Mouse (Mus musculus): ENCODE measurements around the gene Nab2. TPM values are rescaled to one million over a fixed set of nuclear protein-coding genes. Genes with fewer than 3 reads are reported as not detected.
A peak's percentile ranks its signal among the peaks of the same experiment; 100 is the strongest.

Gene Nab2
- polyA plus RNA-seq, 1 experiment: 40.3 TPM

DNA sequence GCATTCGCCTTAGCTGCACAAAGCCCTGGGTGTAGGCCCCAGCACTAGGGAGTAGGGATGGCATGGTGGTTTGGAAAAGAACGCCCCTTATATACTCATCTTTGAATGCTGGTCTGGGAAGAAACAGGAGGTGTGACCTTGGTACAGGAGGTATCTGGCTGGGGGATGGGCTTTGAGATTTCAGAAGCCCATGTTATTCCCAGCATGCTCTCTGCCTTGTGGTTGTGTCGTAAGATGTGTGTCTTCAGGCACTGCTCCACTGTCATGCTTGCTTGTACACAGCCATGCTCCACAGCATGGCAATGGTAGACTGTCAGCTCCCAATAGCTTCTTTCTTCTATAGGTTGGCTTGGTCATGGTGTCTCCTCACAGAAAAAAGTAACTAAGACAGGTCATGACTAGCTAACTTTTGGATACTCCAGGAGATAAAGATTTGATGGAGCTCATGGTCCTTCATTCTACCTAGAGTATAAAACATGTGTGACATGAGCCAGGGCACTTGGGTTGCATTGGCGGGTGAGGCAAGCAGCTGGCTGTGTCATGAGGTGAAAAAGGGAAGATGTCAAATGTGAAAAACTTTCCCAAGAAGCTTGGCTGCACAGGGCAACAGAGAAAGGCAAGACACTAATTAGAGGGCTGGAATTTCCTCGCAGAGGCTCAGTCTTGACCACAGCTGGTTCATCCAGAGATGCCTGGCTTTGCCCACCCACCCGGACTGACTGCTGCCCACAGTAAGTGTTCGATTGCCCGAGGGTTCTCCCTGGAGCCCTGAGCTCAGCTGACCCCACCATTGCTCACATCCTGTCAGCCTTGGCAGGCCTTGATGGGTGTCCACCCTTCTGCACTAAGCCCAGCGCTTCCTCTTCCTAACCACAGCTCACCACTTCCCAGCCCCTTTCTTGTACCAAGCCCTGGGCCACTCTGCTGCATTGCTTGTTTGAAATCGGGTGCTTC is 36.8 kb downstream of the Nab2 start:
- H3K27ac ChIP-seq (ENCODE audit: insufficient read depth, low read length): no peak overlapping the region
- no peaks in the 10 kb centered on the region for H3K4me1 ChIP-seq (ENCODE audit: control insufficient read depth, insufficient read depth, low read length)
- H3K4me3 ChIP-seq (ENCODE audit: insufficient read depth, low read length): no peak overlapping the region
- no peak for TF ChIP-seq POLR2A (IDR thresholded peaks at IDR 0.05; ENCODE audit: extremely low read depth, insufficient read depth, low read length)
- no peak for TF ChIP-seq CTCF (IDR thresholded peaks at IDR 0.05; ENCODE audit: extremely low read depth, insufficient read depth, low read length)

- no peak overlapping the region for H3K4me3 ChIP-seq (ENCODE audit: insufficient read depth, low read length)
- no peak for TF ChIP-seq POLR2A (IDR thresholded peaks at IDR 0.05; ENCODE audit: extremely low read depth, insufficient read depth, low read length)
- TF ChIP-seq CTCF (IDR thresholded peaks at IDR 0.05; ENCODE audit: extremely low read depth, insufficient read depth, low read length): peak; percentile 51
- no peaks in the 10 kb centered on the region for H3K4me1 ChIP-seq (ENCODE audit: control insufficient read depth, insufficient read depth, low read length)
- H3K27ac ChIP-seq (ENCODE audit: insufficient read depth, low read length): no peak overlapping the region
Observed at GRCm38 (mm10) chr10:127626433-127626832, 41.9 kb downstream of the Nab2 start.

DNA sequence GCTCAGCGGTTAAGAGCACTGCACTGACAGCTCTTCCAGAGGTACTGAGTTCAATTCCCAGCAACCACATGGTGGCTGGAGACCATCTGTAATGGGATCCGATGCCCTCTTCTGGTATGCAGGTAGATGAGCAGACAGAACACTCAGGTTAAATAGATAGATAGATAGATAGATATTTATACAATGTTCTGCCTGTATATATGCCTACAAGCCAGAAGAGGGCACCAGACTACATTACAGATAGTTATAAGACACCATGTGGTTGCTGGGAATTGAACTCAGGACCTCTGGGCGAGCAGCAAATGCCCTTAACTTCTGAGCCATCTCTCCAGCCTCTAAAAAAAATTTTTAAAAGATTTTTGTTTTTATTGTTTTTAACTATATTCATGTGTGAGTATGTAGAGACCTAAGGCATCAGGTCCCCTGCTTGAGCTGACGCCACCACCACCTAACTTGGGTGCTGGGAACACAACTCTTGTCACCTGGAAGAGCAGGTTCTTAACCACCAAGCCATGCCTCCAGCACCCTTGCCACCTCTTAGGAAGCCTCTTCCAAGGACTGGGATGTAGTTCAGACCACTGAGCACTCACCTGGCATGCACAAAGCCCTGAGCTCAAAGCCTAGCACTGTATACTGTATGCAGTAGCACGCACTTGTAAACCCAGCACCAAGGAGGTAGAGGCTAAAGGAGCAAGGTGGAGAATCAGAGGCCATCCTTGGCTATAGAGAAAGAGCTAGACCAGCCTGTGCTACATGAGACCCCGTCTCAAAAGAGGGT is 44.7 kb downstream of the Nab2 start:
- Histone ChIP-seq H3K4me1 (ENCODE audit: control insufficient read depth, insufficient read depth, low read length) (no peaks in the 10 kb centered on the region), H3K27ac (ENCODE audit: insufficient read depth, low read length) (no peak overlapping the region), H3K4me3 (ENCODE audit: insufficient read depth, low read length) (no peak overlapping the region)
- TF ChIP-seq POLR2A (IDR thresholded peaks at IDR 0.05; ENCODE audit: extremely low read depth, insufficient read depth, low read length): no peak
- no peak for TF ChIP-seq CTCF (IDR thresholded peaks at IDR 0.05; ENCODE audit: extremely low read depth, insufficient read depth, low read length)

DNA sequence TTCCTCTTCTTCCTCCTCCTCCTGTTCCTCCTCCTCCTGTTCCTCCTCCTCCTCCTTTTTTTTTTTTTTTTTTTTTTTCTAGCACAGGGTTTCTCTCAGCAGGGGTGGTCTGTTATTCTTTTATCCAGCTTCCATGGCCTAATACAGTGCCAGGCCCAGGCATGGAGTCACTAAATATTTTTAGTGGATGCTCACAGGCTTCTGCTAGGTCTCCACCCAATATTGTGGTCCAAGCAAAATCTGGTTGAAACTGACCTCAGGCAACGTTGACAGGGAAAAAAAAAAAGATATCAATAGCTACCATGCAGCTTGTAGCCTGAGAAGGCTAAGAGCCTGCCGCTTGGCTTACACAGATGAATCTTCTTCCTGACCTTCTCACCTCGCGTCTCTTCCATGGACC is 45.7 kb downstream of the Nab2 start:
- peaks cover 3% of the 10 kb centered on the region; the same call in 1 of the 2 replicates for H3K4me1 ChIP-seq (ENCODE audit: control insufficient read depth, insufficient read depth, low read length)
- no peak overlapping the region for H3K4me3 ChIP-seq (ENCODE audit: insufficient read depth, low read length)
- no peak for TF ChIP-seq POLR2A (IDR thresholded peaks at IDR 0.05; ENCODE audit: extremely low read depth, insufficient read depth, low read length)
- no peak for TF ChIP-seq CTCF (IDR thresholded peaks at IDR 0.05; ENCODE audit: extremely low read depth, insufficient read depth, low read length)
- H3K27ac ChIP-seq (ENCODE audit: insufficient read depth, low read length): no peak overlapping the region

DNA sequence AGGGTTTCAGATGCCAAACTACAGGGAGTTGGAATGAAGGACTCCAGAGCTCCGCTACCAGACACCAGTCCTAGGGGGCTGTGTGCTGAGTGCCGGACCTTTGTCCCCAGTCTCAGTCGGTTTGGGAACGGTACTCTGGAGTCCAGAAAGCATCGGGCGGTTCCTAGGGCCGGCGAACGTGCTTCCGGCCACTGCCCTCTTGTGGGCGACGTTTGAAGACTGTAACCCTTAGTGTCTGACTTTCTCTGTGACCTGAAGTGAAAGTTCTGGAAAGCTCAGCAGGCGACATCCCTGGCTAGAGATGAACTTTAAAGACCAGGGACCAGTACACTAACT is 46.3 kb downstream of the Nab2 start:
- H3K4me1 ChIP-seq (ENCODE audit: control insufficient read depth, insufficient read depth, low read length): peaks cover 6% of the 10 kb centered on the region; the same call in 1 of the 2 replicates
- TF ChIP-seq CTCF (IDR thresholded peaks at IDR 0.05; ENCODE audit: extremely low read depth, insufficient read depth, low read length): peak; percentile 18; the same call in 1 of the 2 replicates
- no peak for TF ChIP-seq POLR2A (IDR thresholded peaks at IDR 0.05; ENCODE audit: extremely low read depth, insufficient read depth, low read length)
- H3K27ac ChIP-seq (ENCODE audit: insufficient read depth, low read length): peak overlapping the region; percentile 69
- H3K4me3 ChIP-seq (ENCODE audit: insufficient read depth, low read length): peak overlapping the region; percentile 73

DNA sequence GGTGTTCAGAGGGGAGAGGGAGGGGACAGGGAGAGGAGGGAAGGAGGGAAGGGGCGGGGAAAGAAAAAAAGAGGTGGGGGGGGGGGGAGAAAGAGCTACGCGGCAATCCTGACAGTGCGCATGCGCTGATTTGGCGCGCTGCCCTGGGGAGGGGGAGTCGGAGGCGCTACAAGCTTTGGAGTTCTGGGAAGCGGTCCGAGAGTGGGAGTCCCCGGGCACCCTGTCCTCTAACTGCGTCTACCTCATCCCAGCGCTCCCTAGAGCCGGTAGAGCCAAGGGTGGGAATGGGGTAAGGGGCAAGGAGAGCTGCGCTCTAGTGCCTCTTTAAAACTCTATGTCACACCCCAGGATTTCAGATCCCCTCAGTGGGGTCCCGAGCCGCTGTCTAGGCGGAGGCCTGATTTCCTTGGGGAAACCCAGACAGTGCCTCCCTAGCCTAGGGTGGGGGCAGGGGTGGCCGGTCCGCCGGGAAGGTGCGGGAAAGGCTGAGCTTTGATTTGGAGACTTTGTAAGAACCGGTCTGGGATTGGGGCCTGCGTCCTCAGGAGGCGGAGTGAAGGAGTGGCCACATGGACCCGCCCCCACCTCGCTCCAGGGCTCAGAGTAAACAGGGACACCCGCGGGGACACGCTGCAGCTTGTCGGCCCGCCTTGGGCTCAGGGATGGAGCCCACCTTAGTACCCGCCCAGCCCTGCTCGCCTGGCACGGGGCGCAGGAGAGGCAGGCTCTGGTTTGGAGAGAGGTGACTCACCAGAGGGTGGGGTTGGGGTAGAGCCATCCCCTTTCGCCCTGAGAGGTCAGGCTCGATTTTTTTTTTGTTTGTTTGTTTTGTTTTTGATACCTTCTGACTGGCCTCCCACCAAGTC is 46.9 kb downstream of the Nab2 start:
- Histone ChIP-seq H3K27ac (ENCODE audit: insufficient read depth, low read length) (peak overlapping the region; percentile 95), H3K4me3 (ENCODE audit: insufficient read depth, low read length) (peak overlapping the region; percentile 73), H3K4me1 (ENCODE audit: control insufficient read depth, insufficient read depth, low read length) (peaks cover 6% of the 10 kb centered on the region; the same call in 1 of the 2 replicates)
- TF ChIP-seq CTCF (IDR thresholded peaks at IDR 0.05; ENCODE audit: extremely low read depth, insufficient read depth, low read length) (no peak), POLR2A (IDR thresholded peaks at IDR 0.05; ENCODE audit: extremely low read depth, insufficient read depth, low read length) (peak; percentile 40)

DNA sequence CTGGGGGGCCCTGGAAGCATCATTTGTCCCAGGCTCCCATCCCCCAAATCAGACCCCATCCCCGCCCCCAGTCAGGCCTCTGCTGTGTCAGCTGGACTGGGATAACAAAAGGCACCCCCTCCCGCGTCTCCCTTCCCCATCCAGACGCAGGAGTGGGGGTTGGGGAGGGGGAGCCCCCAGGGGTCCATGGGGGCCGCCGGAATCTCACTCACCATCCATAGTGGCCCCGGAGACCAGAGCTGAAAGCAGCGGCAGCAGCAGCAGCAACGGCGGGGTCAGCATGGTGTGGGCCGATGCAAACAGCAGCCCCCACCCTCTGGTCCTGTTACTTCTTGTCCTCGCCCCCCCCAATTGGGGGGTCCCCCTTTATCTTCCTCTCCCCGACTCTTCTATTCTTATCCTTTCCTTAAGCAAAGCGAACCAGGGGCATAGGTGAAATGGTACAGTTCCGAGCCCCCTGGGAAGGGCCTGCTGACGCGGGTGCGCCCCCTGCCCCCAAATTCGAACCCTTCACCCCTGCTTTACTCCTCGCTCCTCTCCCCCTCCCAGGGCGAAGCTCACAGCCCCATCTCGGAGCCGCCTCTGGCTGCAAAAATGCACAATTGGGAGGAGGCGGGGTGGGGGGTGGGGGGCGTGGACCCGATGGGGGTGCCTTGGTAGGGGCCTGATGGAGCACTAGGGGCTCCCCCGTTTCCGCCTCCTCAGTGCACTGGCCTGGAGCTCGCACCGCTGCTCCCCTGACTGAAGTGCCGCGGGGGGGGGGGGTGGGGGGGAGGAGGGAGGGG is 47.8 kb downstream of the Nab2 start, which contains the start of gene Lrp1:
Gene Lrp1, minus strand, starts transcription at position 743 of the 785 bp plus-strand sequence.
- peaks cover 11% of the 10 kb centered on the region; the same call in 1 of the 2 replicates for H3K4me1 ChIP-seq (ENCODE audit: control insufficient read depth, insufficient read depth, low read length)
- H3K4me3 ChIP-seq (ENCODE audit: insufficient read depth, low read length): peak within 1 kb of the TSS; percentile 73
- H3K27ac ChIP-seq (ENCODE audit: insufficient read depth, low read length): peak within 1 kb of the TSS; percentile 95
- TF ChIP-seq CTCF (IDR thresholded peaks at IDR 0.05; ENCODE audit: extremely low read depth, insufficient read depth, low read length) (no peak), POLR2A (IDR thresholded peaks at IDR 0.05; ENCODE audit: extremely low read depth, insufficient read depth, low read length) (no peak)

- TF ChIP-seq CTCF (IDR thresholded peaks at IDR 0.05; ENCODE audit: extremely low read depth, insufficient read depth, low read length) (no peak), POLR2A (IDR thresholded peaks at IDR 0.05; ENCODE audit: extremely low read depth, insufficient read depth, low read length) (0 out of 2 replicates have a peak, but pooled peaks have one; percentile 27)
- Histone ChIP-seq H3K4me3 (ENCODE audit: insufficient read depth, low read length) (peak overlapping the region; percentile 73), H3K27ac (ENCODE audit: insufficient read depth, low read length) (peak overlapping the region; percentile 26; the same call in 1 of the 2 replicates), H3K4me1 (ENCODE audit: control insufficient read depth, insufficient read depth, low read length) (peaks cover 15% of the 10 kb centered on the region; the same call in 1 of the 2 replicates)
Observed at GRCm38 (mm10) chr10:127619941-127620405, 48.4 kb downstream of the Nab2 start.

All from cortical plate, adult 2 months (tissue).